Mouse (Mus musculus) midbrain, embryonic 10.5 days (tissue): ENCODE measurements around the gene Gcm2. TPM values are rescaled to one million over a fixed set of nuclear protein-coding genes. Genes with fewer than 3 reads are reported as not detected.

ENCODE experiments used
- DNase-seq: peaks from one replicate; pipeline ENCODE4 v3.0.0-alpha.2; 2017; ENCODE audit warnings: low spot score
- H3K27ac ChIP-seq: fragments of 300-500 bp; sonication (generic); replicated peaks from 2 replicates; pipeline ENCODE4 v1.5.1; 2016; ENCODE audit warnings: mild to moderate bottlenecking
- H3K27me3 ChIP-seq: fragments of 300-500 bp; sonication (generic); 2 replicates; pipeline ENCODE4 v1.6.1; 2016; ENCODE audit warnings: low read depth, mild to moderate bottlenecking; ENCODE audit not compliant: poor library complexity, severe bottlenecking
- H3K36me3 ChIP-seq: fragments of 300-500 bp; sonication (generic); 2 replicates; pipeline ENCODE4 v1.6.1; 2016; ENCODE audit warnings: mild to moderate bottlenecking, moderate library complexity
- H3K4me1 ChIP-seq: fragments of 300-500 bp; sonication (generic); 2 replicates; pipeline ENCODE4 v1.6.1; 2016
- H3K4me3 ChIP-seq: fragments of 300-500 bp; sonication (generic); 2 replicates; pipeline ENCODE4 v1.5.1; 2016; ENCODE audit warnings: mild to moderate bottlenecking, moderate library complexity
- H3K9me3 ChIP-seq: fragments of 300-500 bp; sonication (generic); replicated peaks from 2 replicates; pipeline ENCODE4 v1.6.1; 2016; ENCODE audit warnings: mild to moderate bottlenecking
- WGBS: fragments of 180-500 bp; shearing (Covaris S2); methylation state at CpG from one replicate; pipeline ENCODE4 v1.1.7; 2016; 5-methylcytosine and 5-hydroxymethylcytosine counted together
- polyA plus RNA-seq: library from polyadenylated mRNA; unstranded; fragments of >200 nt; fragmentation: Nextera tagmentation; extraction: Ambion mirVana; gene quantifications from 2 replicates; pipeline ENCODE4 v1.2.1, GENCODE M21; 2016

Gcm2 gene
- polyA plus RNA-seq, 1 experiment from 2014 or later: not detected

- peaks cover 17% of the 10 kb centered on the region for H3K4me1 ChIP-seq
- no peak overlapping the region for H3K4me3 ChIP-seq
- DNase-seq: no peak
- H3K27me3 ChIP-seq: peaks cover 59% of the 10 kb centered on the region
- WGBS: 59% methylated on average over 9 of the region's 9 CpGs
- H3K36me3 ChIP-seq: no peaks in the 10 kb centered on the region
- H3K27ac ChIP-seq: no peak overlapping the region
- no peaks in the 10 kb centered on the region for H3K9me3 ChIP-seq
Measured at GRCm38 (mm10) chr13:41077921-41078320, 32.9 kb downstream of the Gcm2 start.

GRCm38 (mm10) chr13:41073819-41074218 is 37.0 kb downstream of the Gcm2 start:
- Histone ChIP-seq H3K27ac (no peak overlapping the region), H3K4me1 (peaks cover 9% of the 10 kb centered on the region), H3K4me3 (no peak overlapping the region), H3K27me3 (peaks cover 26% of the 10 kb centered on the region), H3K36me3 (no peaks in the 10 kb centered on the region), H3K9me3 (no peaks in the 10 kb centered on the region)
- WGBS: 91% methylated on average over 5 of the region's 5 CpGs
- DNase-seq: no peak

- 95% methylated on average over 11 of the region's 11 CpGs for WGBS
- Histone ChIP-seq H3K27me3 (peaks cover 4% of the 10 kb centered on the region), H3K27ac (no peak overlapping the region), H3K4me1 (no peaks in the 10 kb centered on the region), H3K4me3 (no peak overlapping the region), H3K9me3 (no peaks in the 10 kb centered on the region), H3K36me3 (no peaks in the 10 kb centered on the region)
- no peak for DNase-seq
Measured at GRCm38 (mm10) chr13:41071617-41072016, 39.2 kb downstream of the Gcm2 start.

- no peaks in the 10 kb centered on the region for H3K36me3 ChIP-seq
- no peaks in the 10 kb centered on the region for H3K9me3 ChIP-seq
- no peak overlapping the region for H3K27ac ChIP-seq
- no peaks in the 10 kb centered on the region for H3K27me3 ChIP-seq
- no peak for DNase-seq
- 96% methylated on average over 4 of the region's 4 CpGs for WGBS
- no peak overlapping the region for H3K4me3 ChIP-seq
- H3K4me1 ChIP-seq: no peaks in the 10 kb centered on the region
Measured at GRCm38 (mm10) chr13:41067618-41068017, 43.2 kb downstream of the Gcm2 start.

- no peaks in the 10 kb centered on the region for H3K9me3 ChIP-seq
- WGBS: 42% methylated on average over 5 of the region's 5 CpGs
- H3K27ac ChIP-seq: no peak overlapping the region
- peaks cover 16% of the 10 kb centered on the region for H3K4me1 ChIP-seq
- H3K36me3 ChIP-seq: no peaks in the 10 kb centered on the region
- peaks cover 35% of the 10 kb centered on the region for H3K27me3 ChIP-seq
- no peak for DNase-seq
- no peak overlapping the region for H3K4me3 ChIP-seq
Measured at GRCm38 (mm10) chr13:41051965-41052364, 58.9 kb downstream of the Gcm2 start.

Other genes with a start within 250 kb of the Gcm2 start
- gene Pak1ip1, start 110.0 kb downstream of the Gcm2 start, polyA plus RNA-seq: 80.8 and 89.2 TPM in 2 replicates
- gene Tmem14c, start 94.7 kb downstream of the Gcm2 start, polyA plus RNA-seq: 213 and 233 TPM in 2 replicates
- gene Mak, start 31.3 kb downstream of the Gcm2 start, polyA plus RNA-seq: 0.42 and 1.0 TPM in 2 replicates
- not detected in 2 replicates for gene Sycp2l, start 3.3 kb upstream of the Gcm2 start, polyA plus RNA-seq
- 46.8 and 50.7 TPM in 2 replicates for gene Elovl2, start 109.4 kb upstream of the Gcm2 start, polyA plus RNA-seq
- 9.9 and 10.9 TPM in 2 replicates for gene Smim13, start 138.8 kb upstream of the Gcm2 start, polyA plus RNA-seq
- not detected in 2 replicates for gene Gm17364, start 162.9 kb upstream of the Gcm2 start, polyA plus RNA-seq